Mouse (Mus musculus): Measurements from ENCODE around the gene Plekhg5. TPM values are rescaled to one million over a fixed set of nuclear protein-coding genes. Genes with fewer than 3 reads are reported as not detected.

Plekhg5 gene
- polyA plus RNA-seq, 2 experiments = 2.6 to 4.7 TPM

- Histone ChIP-seq H3K4me1 (replicated peaks; ENCODE audit: control insufficient read depth in 2 of 2, insufficient read depth in 2 of 2, low read length in 1 of 2) (peaks cover 3% of the 10 kb centered on the region in 2 experiments; a peak in 2 of 4 replicates), H3K4me2 (ENCODE audit: low read depth) (no peak overlapping the region), H3K9ac (replicated peaks) (no peak overlapping the region), H3K9me3 (ENCODE audit: control insufficient read depth, low read length) (no peaks in the 10 kb centered on the region), H3K27ac (no peak overlapping the region), H3K27me3 (ENCODE audit: control insufficient read depth, insufficient read depth, low read length) (peaks cover 40% of the 10 kb centered on the region), H3K36me3 (replicated peaks; ENCODE audit: control insufficient read depth, insufficient read depth, low read depth) (no peaks in the 10 kb centered on the region), H3K4me3 (ENCODE audit: insufficient read depth in 1 of 2, low read depth in 2 of 2, low read length in 2 of 2) (no peak overlapping the region)
- ATAC-seq (ENCODE audit: insufficient read depth) = no peak
- TF ChIP-seq EP300 (IDR thresholded peaks at IDR 0.05; ENCODE audit: low read depth) (no peak), CTCF (IDR thresholded peaks at IDR 0.05; ENCODE audit: low read depth) (no peak)
- no peak for DNase-seq (ENCODE audit: low read depth in 3 of 3, low spot score in 3 of 3)
- 63% methylated on average over 2 of the region's 2 CpGs for WGBS (ENCODE audit: insufficient replicate concordance)
Measured at GRCm38 (mm10) chr4:152162748-152163147, 90.5 kb downstream of the Plekhg5 start.

Other genes starting within 250 kb of the Plekhg5 start
- 4.8 and 7.3 TPM in 2 replicates for gene Camta1, start 210.6 kb upstream of the Plekhg5 start, polyA plus RNA-seq (2012; rRNA removed)
- 31.0 and 32.8 TPM in 2 replicates for gene Camta1, start 210.6 kb upstream of the Plekhg5 start, polyA plus RNA-seq (2014; fragmentation: Nextera tagmentation; extraction: Ambion mirVana)
- 32.9 and 34.4 TPM in 2 replicates for gene Dnajc11, start 138.8 kb upstream of the Plekhg5 start, polyA plus RNA-seq (2012; rRNA removed)
- gene Dnajc11, start 138.8 kb upstream of the Plekhg5 start, polyA plus RNA-seq (2014; fragmentation: Nextera tagmentation; extraction: Ambion mirVana) = 32.9 and 42.2 TPM in 2 replicates
- 4.8 and 5.0 TPM in 2 replicates for gene Thap3, start 83.5 kb upstream of the Plekhg5 start, polyA plus RNA-seq (2012; rRNA removed)
- gene Thap3, start 83.5 kb upstream of the Plekhg5 start, polyA plus RNA-seq (2014; fragmentation: Nextera tagmentation; extraction: Ambion mirVana) = 4.5 and 5.2 TPM in 2 replicates
- gene Phf13, start 76.2 kb upstream of the Plekhg5 start, polyA plus RNA-seq (2012; rRNA removed) = 2.8 and 2.9 TPM in 2 replicates
- gene Phf13, start 76.2 kb upstream of the Plekhg5 start, polyA plus RNA-seq (2014; fragmentation: Nextera tagmentation; extraction: Ambion mirVana) = 3.7 and 5.2 TPM in 2 replicates
- gene Klhl21, start 63.7 kb upstream of the Plekhg5 start, polyA plus RNA-seq (2012; rRNA removed) = 4.4 and 5.3 TPM in 2 replicates
- 2.3 and 2.8 TPM in 2 replicates for gene Klhl21, start 63.7 kb upstream of the Plekhg5 start, polyA plus RNA-seq (2014; fragmentation: Nextera tagmentation; extraction: Ambion mirVana)
- gene Zbtb48, start 44.8 kb upstream of the Plekhg5 start, polyA plus RNA-seq (2012; rRNA removed) = 8.2 and 10.7 TPM in 2 replicates
- 6.4 and 8.8 TPM in 2 replicates for gene Zbtb48, start 44.8 kb upstream of the Plekhg5 start, polyA plus RNA-seq (2014; fragmentation: Nextera tagmentation; extraction: Ambion mirVana)
- gene Tas1r1, start 33.9 kb upstream of the Plekhg5 start, polyA plus RNA-seq (2012; rRNA removed) = 0.03 and 0.06 TPM in 2 replicates
- gene Tas1r1, start 33.9 kb upstream of the Plekhg5 start, polyA plus RNA-seq (2014; fragmentation: Nextera tagmentation; extraction: Ambion mirVana) = not detected in 2 replicates
- 9.8 and 11.1 TPM in 2 replicates for gene Nol9, start 33.2 kb upstream of the Plekhg5 start, polyA plus RNA-seq (2012; rRNA removed)
- 11.5 and 16.3 TPM in 2 replicates for gene Nol9, start 33.2 kb upstream of the Plekhg5 start, polyA plus RNA-seq (2014; fragmentation: Nextera tagmentation; extraction: Ambion mirVana)
- 0.68 and 0.93 TPM in 2 replicates for gene Tnfrsf25, start 43.4 kb downstream of the Plekhg5 start, polyA plus RNA-seq (2012; rRNA removed)
- 0.15 and 0.16 TPM in 2 replicates for gene Tnfrsf25, start 43.4 kb downstream of the Plekhg5 start, polyA plus RNA-seq (2014; fragmentation: Nextera tagmentation; extraction: Ambion mirVana)
- gene Espn, start 79.9 kb downstream of the Plekhg5 start, polyA plus RNA-seq (2012; rRNA removed) = 1.2 and 1.5 TPM in 2 replicates
- gene Espn, start 79.9 kb downstream of the Plekhg5 start, polyA plus RNA-seq (2014; fragmentation: Nextera tagmentation; extraction: Ambion mirVana) = 1.2 and 1.9 TPM in 2 replicates
- gene Hes2, start 86.4 kb downstream of the Plekhg5 start, polyA plus RNA-seq (2012; rRNA removed) = 0.01 and 0.02 TPM in 2 replicates
- gene Hes2, start 86.4 kb downstream of the Plekhg5 start, polyA plus RNA-seq (2014; fragmentation: Nextera tagmentation; extraction: Ambion mirVana) = 0.05 TPM in 1 of 2 replicates, not detected in the other
- 10.8 and 12.5 TPM in 2 replicates for gene Acot7, start 105.6 kb downstream of the Plekhg5 start, polyA plus RNA-seq (2012; rRNA removed)
- 12.2 and 13.0 TPM in 2 replicates for gene Acot7, start 105.6 kb downstream of the Plekhg5 start, polyA plus RNA-seq (2014; fragmentation: Nextera tagmentation; extraction: Ambion mirVana)
- gene Gpr153, start 201.7 kb downstream of the Plekhg5 start, polyA plus RNA-seq (2012; rRNA removed) = 1.1 and 1.2 TPM in 2 replicates
- gene Gpr153, start 201.7 kb downstream of the Plekhg5 start, polyA plus RNA-seq (2014; fragmentation: Nextera tagmentation; extraction: Ambion mirVana) = 0.58 and 0.59 TPM in 2 replicates
- not detected in 2 replicates for gene Hes3, start 219.2 kb downstream of the Plekhg5 start, polyA plus RNA-seq (2012; rRNA removed)
- gene Hes3, start 219.2 kb downstream of the Plekhg5 start, polyA plus RNA-seq (2014; fragmentation: Nextera tagmentation; extraction: Ambion mirVana) = not detected in 2 replicates
- 6.0 and 6.5 TPM in 2 replicates for gene Icmt, start 224.7 kb downstream of the Plekhg5 start, polyA plus RNA-seq (2012; rRNA removed)
- 7.0 and 10.1 TPM in 2 replicates for gene Icmt, start 224.7 kb downstream of the Plekhg5 start, polyA plus RNA-seq (2014; fragmentation: Nextera tagmentation; extraction: Ambion mirVana)
- gene Rnf207, start 246.5 kb downstream of the Plekhg5 start, polyA plus RNA-seq (2012; rRNA removed) = 0.16 and 0.18 TPM in 2 replicates
- 0.04 TPM in 1 of 2 replicates, not detected in the other for gene Rnf207, start 246.5 kb downstream of the Plekhg5 start, polyA plus RNA-seq (2014; fragmentation: Nextera tagmentation; extraction: Ambion mirVana)